Mouse (Mus musculus): Measurements from ENCODE around the gene Akr1a1.
"Not testable (repeated sequence)": the region's sequence is repeated elsewhere in the genome, so short reads cannot be mapped to it uniquely, and the experiment has no call there.

Akr1a1 gene

GRCm38 (mm10) chr4:116650924-116651796 is at the start of gene Akr1a1:
Gene Akr1a1, minus strand, starts transcription at chr4:116651680.
- DNase-seq (ENCODE audit: low spot score in 2 of 2) = peak; percentile 73 to 76

- DNase-seq (ENCODE audit: low spot score in 2 of 2) = no peak
These were observed 49.5 kb upstream of the Akr1a1 start for GRCm38 (mm10) chr4:116700964-116701363.

- no peak for DNase-seq (ENCODE audit: low spot score in 2 of 2)
These were observed 47.3 kb upstream of the Akr1a1 start for GRCm38 (mm10) chr4:116698693-116699342.

GRCm38 (mm10) chr4:116693785-116694184 is 42.3 kb upstream of the Akr1a1 start:
- DNase-seq (ENCODE audit: low spot score in 2 of 2) = no peak

- DNase-seq (ENCODE audit: low spot score in 2 of 2) = no peak
These were observed 40.7 kb upstream of the Akr1a1 start for GRCm38 (mm10) chr4:116692146-116692545.

GRCm38 (mm10) chr4:116689309-116689876 is 37.9 kb upstream of the Akr1a1 start:
- DNase-seq (ENCODE audit: low spot score in 2 of 2) = no peak

- no peak for DNase-seq (ENCODE audit: low spot score in 2 of 2)
These were observed 35.6 kb upstream of the Akr1a1 start for GRCm38 (mm10) chr4:116687041-116687440.

- DNase-seq (ENCODE audit: low spot score in 2 of 2) = peak; percentile 87 to 93
These were observed 34.1 kb upstream of the Akr1a1 start, which contains the start of gene Prdx1 for GRCm38 (mm10) chr4:116685402-116686061. Gene Prdx1, plus strand, starts transcription at chr4:116685544.

GRCm38 (mm10) chr4:116684665-116685064 is 33.2 kb upstream of the Akr1a1 start:
- DNase-seq (ENCODE audit: low spot score in 2 of 2) = no peak

GRCm38 (mm10) chr4:116683957-116684356 is 32.5 kb upstream of the Akr1a1 start:
- DNase-seq (ENCODE audit: low spot score in 2 of 2) = no peak

GRCm38 (mm10) chr4:116680521-116680920 is 29.0 kb upstream of the Akr1a1 start:
- DNase-seq (ENCODE audit: low spot score in 2 of 2) = not testable (repeated sequence)

GRCm38 (mm10) chr4:116679141-116679540 is 27.7 kb upstream of the Akr1a1 start:
- DNase-seq (ENCODE audit: low spot score in 2 of 2) = no peak

- DNase-seq (ENCODE audit: low spot score in 2 of 2) = no peak
These were observed 26.3 kb upstream of the Akr1a1 start for GRCm38 (mm10) chr4:116677808-116678207.

- no peak for DNase-seq (ENCODE audit: low spot score in 2 of 2)
These were observed 24.5 kb upstream of the Akr1a1 start for GRCm38 (mm10) chr4:116676027-116676426.

- not testable (repeated sequence) for DNase-seq (ENCODE audit: low spot score in 2 of 2)
These were observed 23.3 kb upstream of the Akr1a1 start for GRCm38 (mm10) chr4:116674761-116675160.

GRCm38 (mm10) chr4:116672785-116673184 is 21.3 kb upstream of the Akr1a1 start:
- DNase-seq (ENCODE audit: low spot score in 2 of 2) = peak in 1 of 2 experiments; percentile 7

- no peak for DNase-seq (ENCODE audit: low spot score in 2 of 2)
These were observed 17.8 kb upstream of the Akr1a1 start for GRCm38 (mm10) chr4:116669291-116669690.

GRCm38 (mm10) chr4:116668145-116668544 is 16.7 kb upstream of the Akr1a1 start:
- DNase-seq (ENCODE audit: low spot score in 2 of 2) = no peak

- no peak for DNase-seq (ENCODE audit: low spot score in 2 of 2)
These were observed 15.1 kb upstream of the Akr1a1 start for GRCm38 (mm10) chr4:116666625-116667024.

- DNase-seq (ENCODE audit: low spot score in 2 of 2) = no peak
These were observed 10.5 kb upstream of the Akr1a1 start for GRCm38 (mm10) chr4:116661998-116662397.

GRCm38 (mm10) chr4:116660829-116661228 is 9.3 kb upstream of the Akr1a1 start:
- no peak for DNase-seq (ENCODE audit: low spot score in 2 of 2)

GRCm38 (mm10) chr4:116659916-116660315 is 8.4 kb upstream of the Akr1a1 start:
- not testable (repeated sequence) for DNase-seq (ENCODE audit: low spot score in 2 of 2)
